Mouse (Mus musculus) kidney, embryonic 16.5 days (tissue): ENCODE measurements around the gene Rnf8. TPM values are rescaled to one million over a fixed set of nuclear protein-coding genes. Genes with fewer than 3 reads are reported as not detected.

ENCODE experiments used
- ATAC-seq: fragments of 200-750 bp; cut with Nextera tagmentation; 2 replicates; pipeline ENCODE4 v1.8.0; 2017; ENCODE audit warnings: moderate TSS enrichment; ENCODE audit not compliant: low FRiP score, low TSS enrichment
- H3K27ac ChIP-seq: fragments of 300-500 bp; sonication (generic); 2 replicates; pipeline ENCODE4 v1.5.1; 2014; ENCODE audit warnings: low read length
- H3K27me3 ChIP-seq: fragments of 300-500 bp; sonication (generic); 2 replicates; pipeline ENCODE4 v1.6.1; 2014; ENCODE audit warnings: low read length, control low read depth, mixed read lengths; ENCODE audit not compliant: insufficient read depth
- H3K36me3 ChIP-seq: fragments of 300-500 bp; sonication (generic); 2 replicates; pipeline ENCODE4 v1.6.1; 2014; ENCODE audit warnings: low read length, control low read depth, mixed read lengths; ENCODE audit not compliant: insufficient read depth
- H3K4me1 ChIP-seq: fragments of 300-500 bp; sonication (generic); 2 replicates; pipeline ENCODE4 v1.6.1; 2014; ENCODE audit warnings: low read length, control low read depth, mixed read lengths; ENCODE audit not compliant: insufficient read depth
- H3K4me2 ChIP-seq: fragments of 300-500 bp; sonication (generic); replicated peaks from 2 replicates; pipeline ENCODE4 v1.6.1; 2014; ENCODE audit warnings: low read depth, low read length
- H3K4me3 ChIP-seq: fragments of 300-500 bp; sonication (generic); 2 replicates; pipeline ENCODE4 v1.5.1; 2014; ENCODE audit warnings: mild to moderate bottlenecking, low read length
- H3K9ac ChIP-seq: fragments of 300-500 bp; sonication (generic); replicated peaks from 2 replicates; pipeline ENCODE4 v1.6.1; 2014; ENCODE audit warnings: low read length
- H3K9me3 ChIP-seq: fragments of 300-500 bp; sonication (generic); 2 replicates; pipeline ENCODE4 v1.6.1; 2016; ENCODE audit warnings: low read length, control low read depth
- WGBS: fragments of 180-500 bp; shearing (Covaris S2); extraction: QIAGEN DNeasy Blood & Tissue Kit; methylation state at CpG from one replicate; pipeline ENCODE4 v1.1.7; 2014; 5-methylcytosine and 5-hydroxymethylcytosine counted together
- polyA plus RNA-seq: library from polyadenylated mRNA; unstranded; fragments of >200 nt; fragmentation: Nextera tagmentation; extraction: Ambion mirVana; gene quantifications from 2 replicates; pipeline ENCODE4 v1.2.1, GENCODE M21; 2015

Rnf8 gene
- polyA plus RNA-seq, 1 experiment from 2014 or later = 86.6 TPM

DNA sequence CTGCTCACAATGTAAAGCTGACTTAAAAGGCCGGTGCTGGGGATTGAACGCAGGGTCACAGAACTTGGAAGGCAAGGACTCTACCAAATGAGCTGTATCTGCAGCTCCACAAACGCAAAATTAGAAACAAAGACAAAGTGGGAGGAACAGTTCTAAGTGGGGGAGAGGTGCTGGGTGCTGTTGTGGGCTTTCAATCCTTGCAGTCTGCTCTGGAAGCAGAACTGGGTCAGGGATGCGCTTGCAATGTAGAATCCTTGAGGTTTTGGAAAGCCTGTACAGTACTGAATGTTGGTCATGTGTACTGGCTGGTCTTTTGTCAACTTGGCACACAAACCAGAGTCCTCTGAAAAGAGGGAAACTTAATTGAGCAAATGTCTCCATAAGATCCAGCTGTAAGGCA is 1.0 kb downstream of the Rnf8 start:
- Histone ChIP-seq H3K9ac (peak overlapping the region; percentile 99), H3K4me3 (peak overlapping the region; percentile 99), H3K9me3 (no peaks in the 10 kb centered on the region), H3K4me1 (peaks cover 32% of the 10 kb centered on the region), H3K27ac (peak overlapping the region; percentile 97; the same call in 1 of the 2 replicates), H3K36me3 (peaks cover 15% of the 10 kb centered on the region), H3K4me2 (peak overlapping the region; percentile 95), H3K27me3 (no peaks in the 10 kb centered on the region)
- no peak for ATAC-seq
- 8% methylated on average over 4 of the region's 4 CpGs for WGBS

DNA sequence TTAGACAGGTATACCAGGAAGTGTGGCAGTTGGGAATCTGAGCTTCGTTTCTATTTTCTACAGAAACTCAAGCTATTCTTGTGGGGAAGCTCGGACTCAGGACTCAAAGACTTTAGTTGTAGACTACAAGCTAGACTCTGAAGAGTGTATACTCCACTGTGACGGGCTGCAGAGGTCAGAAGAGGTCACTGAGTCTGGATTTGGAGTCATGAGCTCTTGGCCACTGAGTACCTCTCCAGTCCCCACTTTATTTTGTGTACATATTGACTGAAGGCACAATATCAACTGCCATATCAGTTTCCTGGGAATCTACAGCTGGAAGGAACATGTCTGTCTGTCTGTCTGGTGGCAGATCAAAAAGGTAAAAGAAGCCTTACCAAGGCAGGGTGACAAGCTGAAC is 4.6 kb downstream of the Rnf8 start:
- WGBS = 81% methylated on average over 3 of the region's 3 CpGs
- no peak for ATAC-seq
- no peak overlapping the region for H3K27ac ChIP-seq
- no peaks in the 10 kb centered on the region for H3K27me3 ChIP-seq
- no peak overlapping the region for H3K9ac ChIP-seq
- H3K4me3 ChIP-seq = no peak overlapping the region
- H3K4me1 ChIP-seq = peaks cover 20% of the 10 kb centered on the region
- no peak overlapping the region for H3K4me2 ChIP-seq
- no peaks in the 10 kb centered on the region for H3K9me3 ChIP-seq
- peaks cover 46% of the 10 kb centered on the region for H3K36me3 ChIP-seq

DNA sequence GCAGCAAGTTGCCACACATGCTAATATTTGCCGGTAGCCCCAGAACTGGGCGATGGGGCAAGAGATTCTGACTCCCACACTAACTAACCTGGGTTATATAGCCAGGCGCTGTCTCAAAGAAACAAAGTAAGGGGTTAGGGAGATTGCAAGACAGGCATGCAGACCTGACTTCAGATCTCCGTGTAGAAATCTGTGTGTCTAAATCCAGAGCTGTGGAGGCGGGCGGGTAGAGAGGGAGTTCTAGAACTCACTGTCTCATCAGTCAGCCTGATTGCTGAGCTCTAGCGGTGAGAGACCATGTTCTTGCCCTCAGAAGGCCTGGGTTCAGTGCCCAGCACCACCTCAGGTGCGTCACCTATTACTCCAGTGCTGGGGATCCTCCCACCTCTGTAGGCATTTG is 8.9 kb downstream of the Rnf8 start:
- no peaks in the 10 kb centered on the region for H3K27me3 ChIP-seq
- H3K27ac ChIP-seq = no peak overlapping the region
- H3K4me2 ChIP-seq = no peak overlapping the region
- 94% methylated on average over 8 of the region's 8 CpGs for WGBS
- peaks cover 80% of the 10 kb centered on the region for H3K36me3 ChIP-seq
- no peak overlapping the region for H3K9ac ChIP-seq
- no peak overlapping the region for H3K4me3 ChIP-seq
- no peaks in the 10 kb centered on the region for H3K4me1 ChIP-seq
- H3K9me3 ChIP-seq = no peaks in the 10 kb centered on the region
- ATAC-seq = no peak

DNA sequence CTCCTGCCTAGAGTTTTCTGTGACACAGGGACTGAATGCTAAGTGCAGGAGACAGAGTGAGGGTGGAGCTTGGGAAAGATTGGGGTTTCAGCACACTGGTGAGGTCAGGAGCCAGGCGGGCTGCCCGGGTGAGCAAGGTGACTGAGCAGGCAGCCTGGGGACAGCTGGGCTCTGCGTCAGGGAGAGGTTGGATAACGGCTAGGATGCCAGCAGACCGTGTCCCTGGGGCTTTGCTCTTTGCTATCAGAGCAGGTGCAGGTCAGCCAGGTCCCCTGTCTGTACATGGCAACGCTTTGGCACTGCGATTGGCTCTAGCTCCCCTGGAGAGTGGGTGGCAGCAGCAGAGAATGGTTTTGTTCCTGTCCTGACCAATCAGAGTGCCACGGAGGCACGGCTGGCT is 12.7 kb downstream of the Rnf8 start:
- no peak overlapping the region for H3K9ac ChIP-seq
- H3K4me3 ChIP-seq = no peak overlapping the region
- H3K4me1 ChIP-seq = no peaks in the 10 kb centered on the region
- no peaks in the 10 kb centered on the region for H3K27me3 ChIP-seq
- no peak overlapping the region for H3K4me2 ChIP-seq
- no peak overlapping the region for H3K27ac ChIP-seq
- H3K9me3 ChIP-seq = no peaks in the 10 kb centered on the region
- WGBS = 74% methylated on average over 9 of the region's 9 CpGs
- no peak for ATAC-seq
- peaks cover 83% of the 10 kb centered on the region for H3K36me3 ChIP-seq

DNA sequence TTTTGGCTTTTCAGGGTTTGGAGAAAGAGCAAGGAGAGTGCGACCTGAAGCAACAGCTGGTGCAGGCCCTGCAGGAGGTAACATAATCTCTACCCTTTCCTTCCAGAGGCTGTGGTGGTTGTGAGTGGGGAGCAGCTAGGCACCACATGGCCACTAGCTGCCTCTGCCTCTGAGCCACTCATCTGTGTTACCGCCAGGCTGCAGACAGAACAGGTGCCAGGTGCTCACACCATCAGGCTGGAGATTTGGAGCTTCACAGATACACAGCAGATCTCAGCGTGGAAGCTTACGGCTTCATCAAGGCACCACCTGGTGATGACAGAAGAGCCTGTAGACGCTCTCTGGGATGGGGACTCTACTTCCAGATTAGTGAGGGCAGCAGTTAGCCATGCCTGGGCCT is 14.4 kb downstream of the Rnf8 start:
- no peak for ATAC-seq
- no peaks in the 10 kb centered on the region for H3K4me1 ChIP-seq
- H3K4me3 ChIP-seq = no peak overlapping the region
- H3K9ac ChIP-seq = no peak overlapping the region
- WGBS = 87% methylated on average over 5 of the region's 5 CpGs
- H3K36me3 ChIP-seq = peaks cover 76% of the 10 kb centered on the region
- H3K27ac ChIP-seq = no peak overlapping the region
- H3K9me3 ChIP-seq = no peaks in the 10 kb centered on the region
- no peaks in the 10 kb centered on the region for H3K27me3 ChIP-seq
- no peak overlapping the region for H3K4me2 ChIP-seq

DNA sequence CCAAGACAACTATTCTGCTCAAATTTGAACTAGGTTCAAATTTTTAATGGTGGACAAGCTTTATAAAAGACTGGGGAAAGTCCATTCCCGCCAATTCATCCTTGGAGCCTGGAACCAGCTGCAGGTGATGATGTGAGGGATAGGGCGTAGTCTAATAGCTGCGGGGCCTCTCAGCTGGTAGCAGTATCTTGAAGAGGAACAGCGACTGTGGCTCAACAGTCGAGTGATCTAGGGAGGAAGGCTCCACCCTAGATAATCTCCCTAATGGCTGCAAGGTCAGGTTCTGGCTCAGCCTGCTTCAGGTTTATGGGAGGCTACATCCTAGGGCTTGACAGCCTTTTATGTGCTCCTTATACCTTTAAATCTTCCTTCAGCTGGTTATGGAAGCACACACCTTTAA is 15.0 kb downstream of the Rnf8 start:
- Histone ChIP-seq H3K4me3 (no peak overlapping the region), H3K4me1 (no peaks in the 10 kb centered on the region), H3K27ac (no peak overlapping the region), H3K4me2 (no peak overlapping the region), H3K36me3 (peaks cover 78% of the 10 kb centered on the region), H3K9me3 (no peaks in the 10 kb centered on the region), H3K9ac (no peak overlapping the region), H3K27me3 (no peaks in the 10 kb centered on the region)
- ATAC-seq = no peak
- WGBS = 76% methylated on average over 5 of the region's 5 CpGs

DNA sequence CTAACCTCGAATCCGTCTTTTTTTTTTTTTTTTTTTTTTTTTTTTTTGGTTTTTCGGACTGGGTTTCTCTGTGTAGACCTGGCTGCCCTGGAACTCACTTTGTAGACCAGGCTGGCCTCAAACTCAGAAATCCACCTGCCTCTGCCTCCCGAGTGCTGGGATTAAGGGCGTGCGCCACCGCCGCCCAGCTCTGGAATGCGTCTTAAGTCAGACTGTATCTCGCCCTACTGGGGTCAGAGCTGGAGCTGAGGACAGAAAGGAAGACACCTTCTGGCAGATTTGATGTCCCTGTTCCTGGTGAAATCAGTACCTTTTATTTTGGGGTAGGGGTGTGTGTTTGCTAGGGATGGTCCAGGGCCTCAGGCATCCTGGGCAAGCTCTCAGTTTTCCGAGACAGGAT is 17.7 kb downstream of the Rnf8 start:
- no peaks in the 10 kb centered on the region for H3K9me3 ChIP-seq
- H3K9ac ChIP-seq = no peak overlapping the region
- no peak overlapping the region for H3K4me2 ChIP-seq
- H3K27me3 ChIP-seq = no peaks in the 10 kb centered on the region
- no peak for ATAC-seq
- peaks cover 76% of the 10 kb centered on the region for H3K36me3 ChIP-seq
- H3K27ac ChIP-seq = no peak overlapping the region
- H3K4me1 ChIP-seq = no peaks in the 10 kb centered on the region
- WGBS = 92% methylated on average over 11 of the region's 11 CpGs
- no peak overlapping the region for H3K4me3 ChIP-seq

DNA sequence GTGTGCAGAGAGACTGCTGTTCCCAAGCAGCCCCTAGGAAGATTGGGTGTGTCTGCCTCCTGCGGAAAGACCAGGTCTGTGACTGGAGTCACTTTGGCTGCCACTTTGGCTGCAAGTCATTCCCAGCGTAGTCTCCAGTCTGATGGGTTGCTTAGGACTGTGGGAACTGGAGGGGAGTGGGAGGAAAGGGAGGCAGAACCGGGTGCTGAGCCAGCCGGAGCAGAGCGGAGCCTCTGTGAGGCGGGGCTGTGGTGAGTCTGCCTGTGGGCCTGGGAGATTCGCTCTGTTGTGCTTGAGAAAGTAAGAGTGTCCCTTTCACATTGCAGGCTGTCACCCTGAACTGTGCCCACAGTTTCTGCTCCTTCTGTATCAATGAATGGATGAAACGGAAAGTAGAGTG is 20.9 kb downstream of the Rnf8 start:
- Histone ChIP-seq H3K9me3 (no peaks in the 10 kb centered on the region), H3K36me3 (peaks cover 78% of the 10 kb centered on the region), H3K4me2 (no peak overlapping the region), H3K4me3 (no peak overlapping the region), H3K4me1 (no peaks in the 10 kb centered on the region), H3K27me3 (no peaks in the 10 kb centered on the region), H3K9ac (no peak overlapping the region), H3K27ac (no peak overlapping the region)
- WGBS = 85% methylated on average over 8 of the region's 8 CpGs
- no peak for ATAC-seq

DNA sequence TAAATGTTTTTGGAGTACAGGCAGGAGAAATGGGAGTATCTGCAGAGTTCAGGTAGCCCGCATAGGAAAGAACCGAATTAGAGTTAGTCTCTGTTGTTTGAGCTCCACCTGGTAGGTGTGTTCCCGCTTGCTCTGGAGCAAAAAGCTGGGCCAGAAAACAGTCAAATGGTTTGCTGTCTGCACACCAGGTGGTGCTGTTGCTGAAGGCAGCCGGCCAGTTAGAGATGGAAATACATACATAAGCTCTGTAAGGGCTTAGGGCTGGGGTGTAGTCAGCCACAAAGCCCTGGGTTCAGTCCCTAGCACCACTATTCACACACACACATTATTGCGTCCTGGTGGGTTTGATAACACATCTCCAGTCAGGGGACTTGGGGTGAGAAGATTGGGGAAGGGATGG is 21.5 kb downstream of the Rnf8 start:
- Histone ChIP-seq H3K4me3 (no peak overlapping the region), H3K9ac (no peak overlapping the region), H3K4me1 (no peaks in the 10 kb centered on the region), H3K27ac (no peak overlapping the region), H3K9me3 (no peaks in the 10 kb centered on the region), H3K36me3 (peaks cover 79% of the 10 kb centered on the region), H3K27me3 (no peaks in the 10 kb centered on the region), H3K4me2 (no peak overlapping the region)
- ATAC-seq = no peak
- 74% methylated on average over 5 of the region's 5 CpGs for WGBS

DNA sequence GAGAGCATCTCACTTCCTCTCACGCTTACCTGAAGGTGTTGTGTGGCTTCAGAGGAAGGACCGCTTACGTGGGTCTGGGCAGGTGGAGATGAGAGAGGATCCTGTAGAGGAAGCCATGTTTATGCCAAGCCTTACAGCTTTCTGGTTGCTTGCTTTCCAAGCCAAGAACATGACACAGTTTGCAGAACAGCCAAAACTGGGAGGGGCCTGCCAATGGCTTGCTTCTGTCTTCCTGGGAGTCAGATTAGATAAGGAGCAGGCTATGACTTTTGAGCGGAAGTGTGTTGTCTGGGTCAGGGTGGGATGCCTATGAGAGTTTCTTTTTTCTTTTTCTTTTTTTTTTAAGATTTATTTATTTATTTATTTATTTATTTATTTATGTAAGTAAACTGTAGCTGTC is 22.8 kb downstream of the Rnf8 start:
- Histone ChIP-seq H3K9ac (no peak overlapping the region), H3K27ac (no peak overlapping the region), H3K27me3 (no peaks in the 10 kb centered on the region), H3K4me3 (no peak overlapping the region), H3K4me2 (no peak overlapping the region), H3K36me3 (peaks cover 79% of the 10 kb centered on the region), H3K4me1 (no peaks in the 10 kb centered on the region), H3K9me3 (no peaks in the 10 kb centered on the region)
- no peak for ATAC-seq
- 89% methylated on average over 4 of the region's 4 CpGs for WGBS

DNA sequence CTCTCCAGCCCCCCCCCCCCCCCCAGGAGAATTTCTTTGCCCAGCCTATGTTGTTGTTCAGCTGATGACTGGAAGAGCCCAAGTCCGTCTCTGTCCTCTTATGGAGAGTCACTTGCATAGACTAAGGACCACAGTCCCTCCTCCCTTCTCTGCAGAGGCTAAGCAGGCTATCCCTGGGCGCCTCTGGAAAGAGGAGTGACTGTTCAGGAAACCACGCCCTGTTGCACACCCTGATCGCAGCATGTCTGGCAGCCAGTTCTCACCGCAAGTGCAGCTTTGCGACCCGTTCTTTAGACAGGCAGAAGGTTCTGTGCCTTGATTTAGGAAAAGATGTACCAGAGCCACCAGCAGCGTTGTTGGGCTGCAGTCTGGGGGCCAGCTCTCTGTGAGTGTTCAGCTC is 23.3 kb downstream of the Rnf8 start:
- no peaks in the 10 kb centered on the region for H3K4me1 ChIP-seq
- H3K4me2 ChIP-seq = no peak overlapping the region
- H3K9ac ChIP-seq = no peak overlapping the region
- no peak overlapping the region for H3K27ac ChIP-seq
- H3K9me3 ChIP-seq = no peaks in the 10 kb centered on the region
- 71% methylated on average over 8 of the region's 8 CpGs for WGBS
- H3K27me3 ChIP-seq = no peaks in the 10 kb centered on the region
- peaks cover 84% of the 10 kb centered on the region for H3K36me3 ChIP-seq
- no peak for ATAC-seq
- no peak overlapping the region for H3K4me3 ChIP-seq
